Comparison of ENCODE assay signal across 10 mouse cellular contexts in genomic region chr17:12745761-12746160, GRCm38 (mm10). TPM values are rescaled to one million over a fixed set of nuclear protein-coding genes. Genes with fewer than 3 reads are reported as not detected.
DNase-seq lines count a peak whose midpoint lies in the region; ATAC-seq lines count a peak whose summit lies in the region.
"Had no signal": no experiment of that assay in that cellular context is flagged by ENCODE, and none has a peak within 500 bp of the region (broad histone marks: within the 10 kb centered on the region; RNA-seq: fewer than 3 reads in every experiment).

No protein-coding gene starts in this region.

- H3K4me1 ChIP-seq in heart, embryonic 12.5 days (replicated peaks): peaks cover 72% of the 10 kb centered on the region
- H3K4me1 ChIP-seq in kidney, embryonic 16.5 days (ENCODE audit: insufficient read depth, low read length): peaks cover 47% of the 10 kb centered on the region
- peaks cover 9% of the 10 kb centered on the region for H3K4me1 ChIP-seq in midbrain, embryonic 15.5 days

- ATAC-seq in heart, embryonic 12.5 days (ENCODE audit: insufficient number of reproducible peaks, low FRiP score): no peak
- peak; percentile 53 for ATAC-seq in CD4-positive, CD25-positive, alpha-beta regulatory T cell, adult 4 months
- no peak for ATAC-seq in kidney, embryonic 16.5 days (ENCODE audit: low FRiP score, low TSS enrichment)
- no peak for ATAC-seq in midbrain, embryonic 15.5 days (replicated peaks)
- ATAC-seq: intestine, embryonic 15.5 days had no signal

- no peak overlapping the region for H3K4me3 ChIP-seq in heart, embryonic 12.5 days
- no peak overlapping the region for H3K4me3 ChIP-seq in kidney, embryonic 16.5 days (ENCODE audit: low read length)
- H3K4me3 ChIP-seq in midbrain, embryonic 15.5 days: no peak overlapping the region
- H3K4me3 ChIP-seq: erythroblast, embryonic 14.5 days; intestine, embryonic 15.5 days had no signal

- H3K9me3 ChIP-seq in heart, embryonic 12.5 days (replicated peaks): peaks cover 24% of the 10 kb centered on the region
- H3K9me3 ChIP-seq in kidney, embryonic 16.5 days (ENCODE audit: low read length): peaks cover 30% of the 10 kb centered on the region
- H3K9me3 ChIP-seq in midbrain, embryonic 15.5 days: peaks cover 9% of the 10 kb centered on the region
- H3K9me3 ChIP-seq: intestine, embryonic 15.5 days had no signal

- peaks cover 89% of the 10 kb centered on the region for H3K36me3 ChIP-seq in heart, embryonic 12.5 days
- peaks cover 70% of the 10 kb centered on the region for H3K36me3 ChIP-seq in kidney, embryonic 16.5 days (ENCODE audit: insufficient read depth, low read length)
- peaks cover 11% of the 10 kb centered on the region; the same call in 1 of the 2 replicates for H3K36me3 ChIP-seq in midbrain, embryonic 15.5 days (replicated peaks)

- H3K27ac ChIP-seq in heart, embryonic 12.5 days (ENCODE audit: poor library complexity, severe bottlenecking): peak overlapping the region; percentile 98
- H3K27ac ChIP-seq in kidney, embryonic 16.5 days (ENCODE audit: low read length): no peak overlapping the region
- no peak overlapping the region for H3K27ac ChIP-seq in midbrain, embryonic 15.5 days
- H3K27ac ChIP-seq: intestine, embryonic 15.5 days had no signal

- peak overlapping the region; percentile 24; the same call in 1 of the 2 replicates for H3K9ac ChIP-seq in heart, embryonic 12.5 days
- no peak overlapping the region for H3K9ac ChIP-seq in kidney, embryonic 16.5 days (replicated peaks; ENCODE audit: low read length)
- no peak overlapping the region for H3K9ac ChIP-seq in midbrain, embryonic 15.5 days
- H3K9ac ChIP-seq: intestine, embryonic 15.5 days had no signal

- no peak for DNase-seq in heart, adult 9 months (ENCODE audit: low spot score in 2 of 2)
- peak; percentile 55 for DNase-seq in induced T-regulatory cell, adult 2 months (ENCODE audit: low read depth)
- peak; percentile 28 to 51 for DNase-seq in natural killer cell, adult 2 months (ENCODE audit: low spot score in 2 of 2)
- no peak for DNase-seq in lung, adult 18-20 months

- no peaks in the 10 kb centered on the region for H3K27me3 ChIP-seq in heart, embryonic 12.5 days (replicated peaks)
- H3K27me3 ChIP-seq in kidney, embryonic 16.5 days (ENCODE audit: insufficient read depth, low read length): no peaks in the 10 kb centered on the region
- no peaks in the 10 kb centered on the region for H3K27me3 ChIP-seq in midbrain, embryonic 15.5 days (replicated peaks)
- H3K27me3 ChIP-seq: intestine, embryonic 15.5 days had no signal

- 43% methylated on average over 4 of the region's 4 CpGs for WGBS in heart, embryonic 12.5 days
- 58% methylated on average over 4 of the region's 4 CpGs for WGBS in kidney, embryonic 16.5 days
- WGBS in midbrain, embryonic 15.5 days: 88% methylated on average over 4 of the region's 4 CpGs

- peak overlapping the region; percentile 69 for H3K4me2 ChIP-seq in heart, embryonic 12.5 days
- no peak overlapping the region for H3K4me2 ChIP-seq in kidney, embryonic 16.5 days (replicated peaks; ENCODE audit: low read depth, low read length)
- H3K4me2 ChIP-seq in midbrain, embryonic 15.5 days: no peak overlapping the region
- H3K4me2 ChIP-seq: intestine, embryonic 15.5 days had no signal

RNA-seq across cellular contexts. Expression of gene Igf2r, which starts 23.7 kb away (rescaled TPM):
- 293 and 312 TPM in 2 replicates for polyA plus RNA-seq in heart, embryonic 12.5 days (2016; fragmentation: Nextera tagmentation; extraction: Ambion mirVana)
- polyA plus RNA-seq in CD4-positive, CD25-positive, alpha-beta regulatory T cell, adult 4 months (2017; shearing (Covaris generic)): 10 to 100 TPM; 45.2 to 46.1 TPM
- polyA plus RNA-seq in kidney, embryonic 16.5 days (2015; fragmentation: Nextera tagmentation; extraction: Ambion mirVana): 32.1 and 33.6 TPM in 2 replicates
- 10.8 and 11.2 TPM in 2 replicates for polyA plus RNA-seq in midbrain, embryonic 15.5 days (2015; fragmentation: Nextera tagmentation; extraction: Ambion mirVana)

Comparison
In these comparisons a context has a peak if more than half of its experiments do, and no peak if none do; other contexts are left out.
1. DNase-seq: peak in induced T-regulatory cell, adult 2 months (single experiment) and natural killer cell, adult 2 months (2 of 2); none in heart, adult 9 months (0 of 2) and lung, adult 18-20 months (0 of 2).